Mouse (Mus musculus): ENCODE data around the gene Cbfa2t2. TPM values are rescaled to one million over a fixed set of nuclear protein-coding genes. Genes with fewer than 3 reads are reported as not detected.

Cbfa2t2 gene
- 56.1 and 58.7 TPM in 2 replicates for polyA plus RNA-seq (2015; fragmentation: Nextera tagmentation; extraction: Ambion mirVana)

GRCm38 (mm10) chr2:154436458-154437190 is at the start of gene Cbfa2t2:
Cbfa2t2 (plus strand) TSS chr2:154436481.
- WGBS, result under 1% methylated on average over 70 of the region's 70 CpGs

GRCm38 (mm10) chr2:154390180-154390964 is 45.9 kb upstream of the Cbfa2t2 start:
- no peak for ATAC-seq (ENCODE audit: low FRiP score)
- Histone ChIP-seq H3K9ac (no peak overlapping the region), H3K9me3 (no peaks in the 10 kb centered on the region), H3K27ac (no peak overlapping the region), H3K4me2 (no peak overlapping the region), H3K36me3 (no peaks in the 10 kb centered on the region), H3K27me3 (no peaks in the 10 kb centered on the region), H3K4me3 (no peak overlapping the region), H3K4me1 (replicated peaks) (no peaks in the 10 kb centered on the region)
- 87% methylated on average over 11 of the region's 11 CpGs for WGBS

More at GRCm38 (mm10) chr2:154436458-154437190, at the start of gene Cbfa2t2:
- Histone ChIP-seq H3K9ac (peak within 1 kb of the TSS; percentile 98), H3K4me3 (peak within 1 kb of the TSS; percentile 96), H3K4me2 (peak within 1 kb of the TSS; percentile 60), H3K9me3 (no peaks in the 10 kb centered on the region), H3K36me3 (no peaks in the 10 kb centered on the region), H3K4me1 (replicated peaks) (peaks cover 39% of the 10 kb centered on the region), H3K27me3 (no peaks in the 10 kb centered on the region), H3K27ac (peak within 1 kb of the TSS; percentile 95)
- ATAC-seq (ENCODE audit: low FRiP score), result peak; percentile 91

DNA sequence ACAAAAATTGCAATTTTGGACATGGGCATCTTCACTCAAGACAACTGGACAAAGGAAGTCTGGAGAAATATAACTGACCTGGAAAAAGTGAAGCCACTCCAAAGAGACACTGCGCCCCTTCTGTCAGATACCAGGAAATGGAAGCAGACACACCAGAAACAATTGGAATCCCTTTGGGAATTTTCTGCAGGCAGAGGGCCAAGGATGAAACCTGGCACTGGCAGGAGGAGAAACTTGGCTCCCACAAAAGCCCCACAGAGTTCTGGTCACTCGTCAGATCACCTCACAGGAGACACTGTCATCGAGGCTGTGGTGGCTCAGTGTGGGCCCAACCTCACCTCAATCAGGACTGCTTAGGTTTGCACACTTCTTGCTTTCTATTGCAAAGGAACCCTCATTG is 41.7 kb upstream of the Cbfa2t2 start:
- Histone ChIP-seq H3K9ac (no peak overlapping the region), H3K4me2 (no peak overlapping the region), H3K4me3 (no peak overlapping the region), H3K27ac (no peak overlapping the region), H3K36me3 (no peaks in the 10 kb centered on the region), H3K27me3 (no peaks in the 10 kb centered on the region), H3K9me3 (no peaks in the 10 kb centered on the region), H3K4me1 (replicated peaks) (0 out of 2 replicates have a peak, but pooled peaks cover 1% of the 10 kb centered on the region)
- 80% methylated on average over 3 of the region's 3 CpGs for WGBS
- ATAC-seq (ENCODE audit: low FRiP score), result no peak

GRCm38 (mm10) chr2:154396529-154396928 is 39.8 kb upstream of the Cbfa2t2 start:
- WGBS, result 90% methylated on average over 2 of the region's 2 CpGs
- H3K4me1 ChIP-seq (replicated peaks), result 0 out of 2 replicates have a peak, but pooled peaks cover 4% of the 10 kb centered on the region

DNA sequence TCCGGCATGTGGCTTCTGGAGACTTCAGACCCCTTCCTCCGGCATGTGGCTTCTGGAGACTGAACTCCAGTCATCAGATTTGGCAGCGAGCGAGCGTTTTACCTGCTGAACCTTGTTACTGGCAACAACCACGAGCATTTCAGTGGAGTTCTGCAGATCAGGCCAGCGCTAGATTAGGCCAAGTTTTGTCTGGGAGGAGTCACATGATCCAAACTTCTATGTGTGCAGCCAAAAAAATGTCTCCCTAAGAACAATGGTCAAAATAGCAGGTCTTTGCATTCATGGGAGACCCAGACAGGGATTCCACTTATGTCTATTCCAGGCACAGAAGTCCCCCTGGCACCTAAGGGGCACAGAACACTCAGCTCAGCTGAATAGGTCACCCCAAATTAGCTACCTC is 38.0 kb upstream of the Cbfa2t2 start:
- Histone ChIP-seq H3K9ac (no peak overlapping the region), H3K4me2 (no peak overlapping the region), H3K27ac (no peak overlapping the region), H3K36me3 (no peaks in the 10 kb centered on the region), H3K4me1 (replicated peaks) (peaks cover 12% of the 10 kb centered on the region), H3K4me3 (no peak overlapping the region), H3K9me3 (no peaks in the 10 kb centered on the region), H3K27me3 (no peaks in the 10 kb centered on the region)
- WGBS, result 91% methylated on average over 7 of the region's 7 CpGs
- ATAC-seq (ENCODE audit: low FRiP score), result no peak

More at GRCm38 (mm10) chr2:154396529-154396928, 39.8 kb upstream of the Cbfa2t2 start:
- Histone ChIP-seq H3K27me3 (no peaks in the 10 kb centered on the region), H3K9me3 (no peaks in the 10 kb centered on the region), H3K4me2 (no peak overlapping the region), H3K36me3 (no peaks in the 10 kb centered on the region), H3K9ac (no peak overlapping the region), H3K4me3 (no peak overlapping the region), H3K27ac (no peak overlapping the region)
- no peak for ATAC-seq (ENCODE audit: low FRiP score)

DNA sequence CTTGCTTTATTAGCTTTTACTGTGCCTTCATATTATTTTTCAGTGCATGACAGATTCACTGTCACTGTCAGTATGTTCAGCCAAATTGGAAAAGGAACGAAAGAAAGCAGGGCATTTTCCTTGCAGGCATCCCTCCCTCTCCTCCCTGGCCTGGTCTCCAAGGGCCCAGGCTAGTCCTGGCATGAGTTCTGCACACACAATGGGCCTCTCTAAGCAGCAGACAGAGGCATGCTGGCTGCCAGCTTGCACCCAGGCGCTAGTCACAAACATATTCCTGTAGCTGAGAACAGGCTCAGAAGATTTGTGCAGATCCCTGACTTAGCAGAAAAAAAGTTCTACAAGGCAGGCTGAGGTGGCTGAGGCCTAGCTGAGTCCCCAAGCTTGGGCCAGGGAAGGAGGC is 37.0 kb upstream of the Cbfa2t2 start:
- ATAC-seq (ENCODE audit: low FRiP score), result no peak
- H3K27ac ChIP-seq, result peak overlapping the region; percentile 27
- H3K27me3 ChIP-seq, result no peaks in the 10 kb centered on the region
- H3K9ac ChIP-seq, result no peak overlapping the region
- no peak overlapping the region for H3K4me3 ChIP-seq
- H3K4me1 ChIP-seq (replicated peaks), result peaks cover 18% of the 10 kb centered on the region
- WGBS, result 66% methylated on average over 2 of the region's 2 CpGs
- no peaks in the 10 kb centered on the region for H3K36me3 ChIP-seq
- no peak overlapping the region for H3K4me2 ChIP-seq
- no peaks in the 10 kb centered on the region for H3K9me3 ChIP-seq

GRCm38 (mm10) chr2:154401976-154402375 is 34.3 kb upstream of the Cbfa2t2 start:
- Histone ChIP-seq H3K36me3 (no peaks in the 10 kb centered on the region), H3K27ac (no peak overlapping the region), H3K4me3 (no peak overlapping the region), H3K27me3 (peaks cover 4% of the 10 kb centered on the region), H3K4me1 (replicated peaks) (peaks cover 36% of the 10 kb centered on the region), H3K9ac (no peak overlapping the region), H3K9me3 (no peaks in the 10 kb centered on the region), H3K4me2 (no peak overlapping the region)
- no peak for ATAC-seq (ENCODE audit: low FRiP score)
- 62% methylated on average over 1 of the region's 1 CpGs for WGBS

- H3K27ac ChIP-seq, result no peak overlapping the region; the same call in 1 of the 2 replicates
- no peaks in the 10 kb centered on the region for H3K36me3 ChIP-seq
- ATAC-seq (ENCODE audit: low FRiP score), result peak; percentile 55; the same call in 1 of the 2 replicates
Observed at GRCm38 (mm10) chr2:154402811-154403210, 33.5 kb upstream of the Cbfa2t2 start.

DNA sequence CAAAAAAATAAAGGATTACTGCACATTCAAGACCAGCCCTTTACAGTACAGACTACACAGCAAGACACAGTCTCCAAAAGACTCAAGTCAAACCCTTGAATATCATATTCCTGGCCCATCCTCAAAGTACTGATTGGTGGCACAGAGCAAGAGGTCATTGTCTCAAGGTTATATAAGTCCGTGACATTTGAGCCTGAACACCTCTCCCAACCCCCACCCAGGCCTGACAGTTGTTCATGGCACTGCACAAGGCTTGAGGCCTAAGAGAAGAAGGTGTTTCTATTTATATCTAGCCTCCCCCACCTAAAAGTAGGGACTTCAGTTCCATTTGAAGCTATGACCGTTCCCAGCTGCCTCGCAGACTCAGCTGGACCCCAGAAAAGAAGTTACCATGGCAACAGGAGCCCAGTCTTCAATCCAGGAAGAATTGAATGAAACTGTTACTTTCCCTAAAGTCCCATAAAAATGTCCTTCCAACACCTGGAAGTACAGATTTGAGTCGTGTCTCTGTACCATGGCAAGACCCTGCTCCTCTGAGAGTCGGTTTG is 30.8 kb upstream of the Cbfa2t2 start:
- H3K4me1 ChIP-seq (replicated peaks), result peaks cover 38% of the 10 kb centered on the region
- H3K4me3 ChIP-seq, result no peak overlapping the region
- ATAC-seq (ENCODE audit: low FRiP score), result no peak
- WGBS, result 56% methylated on average over 5 of the region's 5 CpGs
- H3K27me3 ChIP-seq, result peaks cover 20% of the 10 kb centered on the region
- H3K27ac ChIP-seq, result no peak overlapping the region
- H3K36me3 ChIP-seq, result no peaks in the 10 kb centered on the region
- no peak overlapping the region; the same call in 1 of the 2 replicates for H3K9ac ChIP-seq
- no peaks in the 10 kb centered on the region for H3K9me3 ChIP-seq
- no peak overlapping the region for H3K4me2 ChIP-seq

More at GRCm38 (mm10) chr2:154402811-154403210, 33.5 kb upstream of the Cbfa2t2 start:
- H3K4me2 ChIP-seq, result no peak overlapping the region
- H3K9ac ChIP-seq, result no peak overlapping the region
- peaks cover 42% of the 10 kb centered on the region for H3K4me1 ChIP-seq (replicated peaks)
- peaks cover 10% of the 10 kb centered on the region for H3K27me3 ChIP-seq
- no peaks in the 10 kb centered on the region for H3K9me3 ChIP-seq
- no peak overlapping the region for H3K4me3 ChIP-seq
- WGBS, result 31% methylated on average over 7 of the region's 7 CpGs

- Histone ChIP-seq H3K27ac (no peak overlapping the region), H3K4me2 (peak overlapping the region; percentile 69), H3K4me1 (replicated peaks) (peaks cover 38% of the 10 kb centered on the region), H3K9ac (peak overlapping the region; percentile 79), H3K27me3 (peaks cover 20% of the 10 kb centered on the region), H3K4me3 (peak overlapping the region; percentile 67), H3K9me3 (no peaks in the 10 kb centered on the region), H3K36me3 (no peaks in the 10 kb centered on the region)
- WGBS, result 30% methylated on average over 11 of the region's 11 CpGs
- ATAC-seq (ENCODE audit: low FRiP score), result no peak
Observed at GRCm38 (mm10) chr2:154407063-154407642, 29.1 kb upstream of the Cbfa2t2 start.

DNA sequence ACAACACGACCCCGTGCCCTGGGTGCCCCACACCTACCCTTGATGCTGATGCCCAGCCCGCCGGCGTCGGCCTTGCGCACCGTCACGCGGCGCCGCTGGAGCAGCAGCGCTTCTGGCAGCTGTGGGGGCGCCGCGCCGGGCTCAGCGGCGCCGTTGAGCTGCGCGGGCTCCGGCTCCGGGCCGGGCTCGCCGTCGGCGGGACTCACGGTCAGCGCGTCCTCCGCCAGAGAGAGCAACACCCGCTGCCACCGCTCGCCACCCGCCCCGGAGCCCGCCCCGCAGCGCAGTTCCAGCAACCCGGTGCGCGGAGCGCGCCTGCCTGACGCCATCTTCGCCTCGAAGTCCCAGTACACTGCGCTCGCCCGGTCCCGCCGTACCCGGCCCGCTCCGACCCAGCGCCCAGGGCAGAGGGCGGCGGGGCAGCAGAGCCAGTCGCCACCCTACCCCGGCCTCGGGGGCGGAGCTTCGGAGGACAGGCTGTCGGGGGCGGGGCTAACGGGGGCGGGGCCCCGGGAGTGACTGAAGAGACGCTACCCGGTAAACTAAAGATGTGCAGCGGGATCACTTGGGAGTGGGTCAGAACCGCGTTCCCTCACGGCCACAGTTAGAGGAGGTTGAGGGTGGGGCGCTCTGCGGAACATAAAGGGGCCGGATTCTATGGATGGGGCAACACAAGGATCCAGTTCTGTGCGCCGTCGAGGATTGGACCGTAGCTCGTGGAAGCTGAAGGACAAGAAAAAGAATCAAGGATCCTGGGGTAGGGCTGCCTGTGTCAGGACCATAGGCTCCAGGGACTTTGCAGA is 28.4 kb upstream of the Cbfa2t2 start, which contains the start of gene Snta1:
TSS of gene Snta1 (minus strand) at position 457 of the 803 bp plus-strand sequence.
- 2% methylated on average over 82 of the region's 84 CpGs for WGBS
- peak; percentile 87 for ATAC-seq (ENCODE audit: low FRiP score)
- H3K36me3 ChIP-seq, result no peaks in the 10 kb centered on the region
- H3K9me3 ChIP-seq, result no peaks in the 10 kb centered on the region
- peak within 1 kb of the TSS; percentile 40; the same call in 1 of the 2 replicates for H3K27ac ChIP-seq
- H3K27me3 ChIP-seq, result peaks cover 20% of the 10 kb centered on the region
- peak within 1 kb of the TSS; percentile 67 for H3K4me3 ChIP-seq
- peaks cover 35% of the 10 kb centered on the region for H3K4me1 ChIP-seq (replicated peaks)
- H3K4me2 ChIP-seq, result peak within 1 kb of the TSS; percentile 69
- H3K9ac ChIP-seq, result peak within 1 kb of the TSS; percentile 79

Data from hindbrain, embryonic 13.5 days (tissue).